Mouse (Mus musculus) monocyte, adult 5-6 weeks (primary cell): ENCODE measurements around the gene Bves. TPM values are rescaled to one million over a fixed set of nuclear protein-coding genes. Genes with fewer than 3 reads are reported as not detected.
"Not testable (repeated sequence)": the region's sequence is repeated elsewhere in the genome, so short reads cannot be mapped to it uniquely, and the experiment has no call there.

Source experiments
- ATAC-seq: fragments of 153-309, 156-312 bp; replicated peaks from 2 replicates; pipeline ENCODE4 v1.8.0; 2017; ENCODE audit warnings: mild to moderate bottlenecking; ENCODE audit not compliant: low TSS enrichment, insufficient number of reproducible peaks, severe bottlenecking, poor library complexity, low FRiP score
- total RNA-seq: library from RNA; stranded (forward); fragments of 200-1000, 200-491, 200-594 nt; gene quantifications from 3 replicates; pipeline ENCODE4 v1.2.3, GENCODE M21; 2017

Gene Bves
- not detected in 3 replicates for total RNA-seq

GRCm38 (mm10) chr10:45335434-45336422 is at the start of gene Bves:
Gene Bves (plus strand): TSS chr10:45335772.
- no peak for ATAC-seq

GRCm38 (mm10) chr10:45288351-45288750 is 47.2 kb upstream of the Bves start:
- no peak for ATAC-seq

- ATAC-seq: no peak
These were observed 46.1 kb upstream of the Bves start for GRCm38 (mm10) chr10:45289218-45290105.

GRCm38 (mm10) chr10:45290618-45291017 is 45.0 kb upstream of the Bves start:
- ATAC-seq: no peak

- ATAC-seq: not testable (repeated sequence)
These were observed 43.4 kb upstream of the Bves start for GRCm38 (mm10) chr10:45292159-45292558.

GRCm38 (mm10) chr10:45295093-45295492 is 40.5 kb upstream of the Bves start:
- ATAC-seq: no peak

GRCm38 (mm10) chr10:45298503-45298902 is 37.1 kb upstream of the Bves start:
- no peak for ATAC-seq

- no peak for ATAC-seq
These were observed 36.1 kb upstream of the Bves start for GRCm38 (mm10) chr10:45299509-45299908.

GRCm38 (mm10) chr10:45303315-45304036 is 32.1 kb upstream of the Bves start:
- no peak for ATAC-seq

GRCm38 (mm10) chr10:45305173-45305572 is 30.4 kb upstream of the Bves start:
- ATAC-seq: no peak

GRCm38 (mm10) chr10:45311129-45311528 is 24.4 kb upstream of the Bves start:
- ATAC-seq: no peak

- no peak for ATAC-seq
These were observed 23.9 kb upstream of the Bves start for GRCm38 (mm10) chr10:45311624-45312023.

GRCm38 (mm10) chr10:45314865-45315264 is 20.7 kb upstream of the Bves start:
- ATAC-seq: no peak

- no peak for ATAC-seq
These were observed 16.6 kb upstream of the Bves start for GRCm38 (mm10) chr10:45318922-45319321.

- no peak for ATAC-seq
These were observed 15.3 kb upstream of the Bves start for GRCm38 (mm10) chr10:45320296-45320695.

GRCm38 (mm10) chr10:45324159-45324558 is 11.4 kb upstream of the Bves start:
- no peak for ATAC-seq

GRCm38 (mm10) chr10:45328196-45329000 is 7.2 kb upstream of the Bves start:
- no peak for ATAC-seq

- no peak for ATAC-seq
These were observed 647 bp upstream of the Bves start for GRCm38 (mm10) chr10:45334925-45335324.
